Mouse (Mus musculus): ENCODE results near the gene Ccdc171.
A peak's percentile ranks its signal among the peaks of the same experiment; 100 is the strongest.
"Not testable (repeated sequence)": the region's sequence is repeated elsewhere in the genome, so short reads cannot be mapped to it uniquely, and the experiment has no call there.

Ccdc171 gene

DNA sequence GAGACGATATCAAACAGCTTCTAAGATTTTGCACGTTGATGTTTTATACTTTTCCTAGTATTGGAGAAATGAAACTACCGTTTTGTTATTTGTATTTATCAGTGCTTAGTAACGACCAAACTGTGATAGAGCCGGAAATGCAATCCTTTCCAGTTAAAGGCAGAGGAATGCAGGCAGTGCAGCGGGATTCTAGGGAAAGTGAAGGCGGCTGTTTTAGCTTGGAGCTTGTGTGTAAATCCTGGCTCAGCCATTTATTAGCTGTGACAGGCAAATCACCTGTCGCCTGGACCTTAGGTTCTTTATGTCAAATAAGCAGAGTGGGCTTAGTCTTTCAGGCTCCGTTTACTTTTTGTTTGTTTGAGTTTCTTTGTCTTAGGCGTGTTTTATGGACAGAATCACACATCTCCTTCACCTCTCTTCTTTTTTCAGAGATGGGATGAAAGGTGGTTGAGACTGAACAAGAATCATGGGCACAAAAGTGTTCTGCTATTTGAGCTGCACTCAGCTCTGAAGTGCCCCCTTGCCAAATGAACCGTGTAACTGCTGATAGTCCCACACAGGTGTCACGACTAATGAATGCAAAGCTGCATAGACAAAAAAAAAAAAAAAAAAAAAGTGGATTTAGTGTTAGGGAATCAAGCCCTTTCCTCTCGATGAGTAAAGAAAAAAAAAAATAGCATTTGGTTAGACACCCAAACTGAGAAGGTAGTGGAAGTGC, 1.1 kb downstream of the Ccdc171 start:
- DNase-seq: peak in 1 of 2 experiments; percentile 15

DNA sequence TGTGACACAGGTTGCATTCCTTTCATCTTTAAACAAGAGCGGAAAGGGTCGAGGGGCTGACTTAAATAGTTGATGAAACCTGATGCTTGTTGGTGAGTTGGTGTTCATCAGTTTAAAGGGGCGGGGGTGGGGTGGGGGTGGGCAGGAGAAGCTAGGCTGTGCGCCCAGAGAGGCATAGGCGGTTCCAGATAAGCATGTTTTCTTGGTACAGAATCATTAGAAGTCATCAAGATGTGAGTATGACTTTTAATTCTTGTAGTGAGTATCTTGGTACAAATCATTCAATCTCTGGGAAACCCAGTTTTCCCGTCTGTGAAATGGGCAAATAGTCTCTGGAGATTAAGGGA, 1.6 kb downstream of the Ccdc171 start:
- DNase-seq: no peak

DNA sequence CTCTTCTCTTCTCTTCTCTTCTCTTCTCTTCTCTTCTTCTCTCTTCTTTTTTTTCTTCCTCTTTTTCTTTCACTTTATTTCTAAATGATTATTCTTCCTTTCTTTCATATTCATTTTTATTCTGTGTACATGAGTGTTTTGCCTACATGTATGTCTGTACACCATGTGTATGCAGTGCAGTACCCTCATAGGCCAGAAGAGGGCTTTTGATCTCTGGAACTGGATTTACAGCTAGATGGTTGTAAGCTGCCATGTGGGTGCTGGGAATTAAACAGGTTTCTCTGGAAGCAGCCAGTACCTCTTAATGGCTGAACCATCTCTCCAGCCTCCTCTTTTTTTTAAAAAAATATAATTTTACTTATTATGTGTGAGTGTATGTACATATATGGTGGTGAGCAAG, 2.6 kb downstream of the Ccdc171 start:
- DNase-seq: peak in 1 of 2 experiments; percentile 61

DNA sequence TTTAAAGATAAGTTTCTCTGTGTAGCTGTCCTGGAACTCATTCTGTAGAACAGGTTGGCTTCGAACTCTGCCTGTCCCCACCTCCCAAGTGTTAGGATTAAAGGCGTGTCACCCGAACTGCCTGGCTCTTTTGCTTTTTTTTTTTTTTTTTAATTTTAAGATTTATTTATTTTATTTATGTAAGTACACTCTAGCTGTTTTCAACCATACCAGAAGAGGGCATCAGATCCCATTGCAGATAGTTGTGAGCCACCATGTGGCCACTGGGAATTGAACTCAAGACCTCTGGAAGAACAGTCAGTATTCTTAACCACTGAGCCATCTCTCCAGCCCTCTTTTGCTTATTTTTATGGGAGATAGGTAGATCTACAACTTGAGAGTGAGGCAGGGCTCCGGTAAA, 4.7 kb downstream of the Ccdc171 start:
- not testable (repeated sequence) for DNase-seq

DNA sequence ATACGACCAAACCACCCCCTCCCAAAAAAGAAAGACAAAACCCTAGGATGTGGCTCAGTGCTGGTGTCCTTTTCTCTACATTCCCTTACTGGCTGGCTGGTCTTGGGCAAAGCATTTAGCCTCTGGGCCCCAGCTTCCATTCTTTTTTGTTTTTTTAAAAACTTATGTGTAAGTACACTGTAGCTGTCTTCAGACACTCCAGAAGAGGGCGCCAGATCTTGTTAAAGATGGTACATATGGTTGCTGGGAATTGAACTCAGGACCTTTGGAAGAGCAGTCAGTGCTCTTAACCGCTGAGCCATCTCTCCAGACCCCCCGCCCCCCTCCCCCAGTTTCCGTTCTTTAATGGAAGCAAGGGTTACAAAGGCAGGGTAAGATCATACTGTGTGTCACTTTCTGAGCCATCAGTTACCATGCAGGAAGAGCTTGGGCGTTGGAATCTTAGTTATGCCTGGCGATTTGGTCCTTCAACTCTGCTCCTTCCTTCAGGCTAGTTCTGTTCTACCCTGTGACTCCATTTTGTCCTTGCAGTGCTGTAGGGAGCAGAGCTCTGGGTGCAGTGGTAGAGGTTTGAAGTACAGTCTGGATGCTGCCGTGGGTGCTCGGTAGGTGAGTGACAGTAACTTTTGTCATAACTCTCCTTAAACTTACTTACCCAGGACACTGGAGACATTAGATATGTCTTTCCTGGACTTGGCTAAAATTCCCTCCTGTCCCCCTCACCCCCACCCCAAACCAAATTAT, 8.0 kb downstream of the Ccdc171 start:
- DNase-seq: no peak

DNA sequence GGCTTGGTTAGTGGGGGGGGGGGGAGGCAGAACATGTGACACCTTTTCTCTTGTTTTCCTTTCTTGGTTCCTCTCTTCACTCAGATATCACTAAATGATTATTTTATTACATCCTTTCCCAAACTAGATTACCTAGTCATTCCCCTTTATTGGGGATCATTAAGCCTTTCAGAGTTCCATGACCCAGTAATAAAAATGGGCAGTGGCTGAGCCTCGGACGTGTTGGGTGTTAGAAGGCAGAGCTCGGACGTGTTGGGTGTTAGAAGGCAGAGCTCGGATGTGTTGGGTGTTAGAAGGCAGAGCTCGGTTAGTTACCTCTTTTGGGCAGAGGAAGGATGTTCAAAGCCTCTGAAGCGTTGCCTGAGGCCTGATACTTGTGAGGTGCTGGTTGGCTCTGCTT, 8.7 kb downstream of the Ccdc171 start:
- no peak for DNase-seq

DNA sequence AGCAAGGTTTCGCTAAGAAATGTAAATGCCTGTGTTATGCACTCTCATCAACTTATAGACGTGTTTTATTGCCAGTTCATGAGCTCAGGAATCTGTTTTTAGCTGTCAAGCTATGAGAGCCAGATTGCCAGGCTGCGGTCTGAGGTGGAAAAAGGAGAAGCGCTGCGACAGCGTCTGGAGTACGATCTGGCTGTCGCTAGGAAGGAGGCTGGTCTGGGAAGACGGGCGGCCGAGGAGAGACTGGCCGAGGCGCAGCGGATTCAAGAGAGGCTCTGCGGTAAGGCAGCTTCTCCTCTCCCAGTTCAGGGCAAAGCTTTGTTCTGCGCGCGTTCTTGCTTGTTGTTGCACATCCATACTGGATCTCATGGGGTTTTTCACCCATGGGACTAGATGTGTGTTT, 24.2 kb downstream of the Ccdc171 start:
- no peak for DNase-seq

DNA sequence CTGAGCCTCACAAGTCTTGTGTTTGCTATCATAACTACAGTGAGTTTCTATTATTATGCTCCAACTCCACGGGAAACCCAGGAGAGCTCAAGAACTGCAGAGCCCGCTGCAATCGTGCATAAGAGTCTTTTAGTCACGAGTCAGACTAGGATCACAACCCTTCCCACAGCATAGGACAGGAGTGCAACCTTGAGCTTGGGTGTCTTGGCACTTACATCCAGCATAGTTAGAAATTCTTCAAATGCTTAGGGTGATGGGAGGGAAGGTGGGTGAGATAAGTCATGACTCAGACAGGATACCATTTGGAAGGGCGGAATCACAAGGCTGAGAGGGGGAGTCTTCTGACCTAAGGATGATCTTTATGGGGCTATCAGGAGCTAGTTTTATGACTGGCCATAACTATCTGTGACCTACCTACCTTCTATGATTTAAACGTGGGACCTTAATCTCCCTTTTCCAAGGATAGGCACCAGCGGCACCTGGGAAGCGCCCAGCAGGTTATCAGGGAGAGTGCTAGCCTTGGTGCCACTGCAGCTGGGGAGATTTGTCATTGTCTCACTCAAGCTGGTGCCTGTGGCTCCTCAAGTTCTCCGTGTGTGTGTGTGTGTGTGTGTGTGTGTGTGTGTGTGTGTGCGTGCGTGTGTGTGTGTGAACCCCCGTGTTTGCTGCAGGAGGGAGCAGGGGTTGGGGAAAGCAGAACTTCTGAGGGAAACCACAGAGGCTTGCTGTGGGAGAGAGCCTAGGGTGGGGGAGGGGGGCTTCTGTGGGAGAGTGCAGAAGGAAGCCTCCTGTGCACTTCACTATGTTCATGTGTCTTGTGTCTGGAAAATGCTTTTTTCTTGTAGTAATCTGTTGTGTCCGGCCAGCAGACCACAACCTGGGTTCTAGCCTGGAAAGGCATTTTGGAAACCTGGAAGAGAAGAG, 42.1 kb downstream of the Ccdc171 start:
- no peak for DNase-seq

DNA sequence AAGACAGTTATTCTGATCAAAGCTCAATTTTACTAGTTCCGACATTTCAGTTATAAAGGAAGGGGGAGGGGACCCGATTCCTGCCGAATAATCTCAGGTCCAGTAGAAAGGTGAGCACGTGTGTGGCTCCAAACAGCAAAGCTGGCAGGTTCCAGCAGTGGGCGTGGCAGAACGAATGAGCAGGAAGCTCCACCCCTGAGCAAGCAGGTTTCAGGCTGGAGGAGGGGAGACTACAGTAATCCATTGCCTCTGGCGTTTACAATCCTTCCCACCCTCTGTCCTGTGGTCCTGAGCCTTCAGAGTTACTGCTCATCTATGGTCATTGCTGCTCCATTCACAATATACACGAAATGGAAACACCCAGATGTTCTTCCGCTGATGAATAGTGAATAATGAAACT, 42.8 kb downstream of the Ccdc171 start:
- DNase-seq: peak; percentile 78 to 79

DNA sequence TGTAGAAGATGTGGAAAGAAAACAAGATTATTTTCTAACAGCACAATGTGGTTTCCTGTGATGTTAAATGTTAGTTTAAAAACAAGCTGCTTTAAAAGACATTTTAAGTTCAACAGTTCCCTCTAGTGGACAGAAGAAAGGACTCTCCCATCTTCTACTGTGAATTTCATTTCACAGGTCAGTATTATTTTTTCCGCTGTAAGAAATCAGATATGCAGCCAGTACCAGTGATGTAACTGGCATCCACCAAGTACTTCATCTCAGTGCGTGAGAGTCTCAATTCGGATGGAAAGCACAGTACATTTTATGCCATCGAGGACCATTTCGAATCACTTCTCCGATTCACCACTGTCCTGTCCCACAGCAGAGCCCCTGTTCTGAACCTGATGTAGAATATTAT, 45.2 kb downstream of the Ccdc171 start:
- no peak for DNase-seq

DNA sequence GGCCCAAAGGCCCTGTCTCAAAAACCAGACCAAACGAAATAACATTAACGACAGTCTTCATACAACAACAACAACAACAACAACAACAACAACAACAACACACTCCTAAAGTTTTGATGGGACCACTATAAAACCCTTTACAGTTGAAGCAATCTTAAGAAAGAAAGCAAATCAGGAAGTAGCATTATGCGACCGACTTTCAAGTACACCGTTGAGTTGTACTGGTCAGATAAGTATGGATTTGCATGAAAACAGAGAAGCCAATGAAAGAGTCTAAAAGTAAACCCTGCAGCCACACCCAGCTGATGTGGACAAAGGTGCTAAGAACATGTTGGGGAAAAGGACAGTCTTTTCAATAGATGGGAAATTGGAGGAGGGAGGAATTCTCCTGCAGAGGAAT, 45.7 kb downstream of the Ccdc171 start:
- no peak for DNase-seq

DNA sequence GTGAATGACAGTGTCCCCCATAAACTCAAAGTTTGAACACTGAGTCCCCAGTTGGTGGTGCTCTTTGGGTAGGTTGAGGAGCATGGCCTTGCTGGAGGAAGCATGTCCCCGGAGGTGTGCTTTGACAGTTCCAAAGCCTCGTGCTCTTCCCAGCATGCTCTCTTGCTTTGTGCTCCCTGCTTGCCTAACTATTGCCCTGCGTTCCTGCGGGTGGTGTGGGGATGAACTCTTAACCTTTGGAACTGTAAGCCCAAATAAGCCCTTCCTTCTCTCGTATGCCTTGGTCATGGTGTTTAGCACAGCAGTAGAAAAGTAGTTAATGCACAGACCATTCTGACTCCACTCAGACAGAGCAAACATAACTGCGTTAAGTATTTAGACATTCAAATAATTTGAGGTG, 47.2 kb downstream of the Ccdc171 start:
- no peak for DNase-seq

DNA sequence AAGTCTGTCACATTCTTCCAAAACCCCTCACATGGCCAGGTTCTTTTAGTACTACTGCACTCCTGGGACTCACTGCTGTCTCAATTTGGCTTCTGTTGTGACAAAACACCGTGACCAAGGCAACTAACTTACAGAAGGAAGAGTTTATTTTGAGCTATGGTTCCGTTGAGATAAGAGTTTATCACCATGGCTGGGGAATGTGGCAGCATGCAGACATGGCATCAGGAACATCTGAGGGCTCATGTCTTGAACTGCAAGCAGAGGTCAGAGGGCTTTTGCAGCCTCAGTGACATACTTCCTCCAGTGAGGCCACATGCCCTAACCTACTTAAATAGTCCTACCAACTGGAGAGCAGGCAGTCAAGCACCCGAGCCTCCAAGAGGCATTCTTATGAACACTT, 51.0 kb downstream of the Ccdc171 start:
- no peak for DNase-seq

DNA sequence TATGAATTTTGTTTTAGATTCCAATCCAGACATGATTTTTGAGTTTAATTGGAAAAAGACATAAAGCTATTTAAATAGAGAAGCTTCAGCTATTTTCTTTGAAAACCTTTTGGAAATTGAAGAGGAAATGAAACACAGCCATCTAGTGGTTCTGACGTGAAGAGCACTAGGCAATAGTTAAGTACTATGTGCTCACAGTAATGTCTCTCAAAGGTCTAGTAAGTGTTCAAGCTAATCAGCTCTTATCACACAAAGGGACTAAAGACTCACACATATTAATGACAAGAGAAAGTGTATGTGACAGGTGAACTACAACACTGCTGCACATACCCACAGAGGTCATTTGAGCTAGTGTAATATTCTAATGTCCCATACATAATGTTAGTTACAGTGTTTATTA, 54.8 kb downstream of the Ccdc171 start:
- no peak for DNase-seq

DNA sequence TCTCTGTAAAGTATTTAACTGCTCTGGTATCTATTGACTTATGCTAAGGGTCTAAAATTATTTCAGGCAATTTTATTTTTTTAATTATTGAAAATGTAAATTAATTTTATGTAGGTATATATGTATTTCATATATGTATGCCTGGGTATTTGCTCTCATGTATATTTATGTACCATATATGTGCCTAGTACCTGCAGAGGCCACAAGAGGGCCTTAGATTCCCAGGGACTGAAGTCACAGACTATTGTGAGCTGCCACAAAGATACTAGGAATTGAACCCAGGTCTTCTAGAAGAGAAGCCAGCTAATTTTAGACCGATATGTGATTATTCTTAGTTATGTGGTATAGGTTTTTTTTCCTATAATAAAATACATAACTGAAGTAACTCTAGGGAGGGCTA, 62.2 kb downstream of the Ccdc171 start:
- DNase-seq: no peak

DNA sequence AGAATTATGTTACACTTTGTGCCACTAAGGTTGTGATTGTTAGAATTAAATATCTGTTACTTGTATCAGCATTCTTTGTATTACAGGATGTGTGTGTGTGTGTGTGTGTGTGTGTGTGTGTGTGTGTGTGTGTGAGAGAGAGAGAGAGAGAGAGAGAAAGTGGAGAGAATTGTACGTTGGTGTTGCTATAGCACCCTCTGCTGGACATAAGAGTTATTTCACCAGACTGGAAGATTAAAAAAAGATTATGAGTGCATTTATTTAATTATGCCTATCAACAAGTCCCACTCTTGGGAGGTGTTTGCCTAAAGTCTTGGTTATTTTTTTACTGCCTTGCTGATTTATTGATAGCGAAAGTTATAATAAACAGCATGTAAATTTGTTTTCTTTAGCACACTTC, 71.1 kb downstream of the Ccdc171 start:
- no peak for DNase-seq

DNA sequence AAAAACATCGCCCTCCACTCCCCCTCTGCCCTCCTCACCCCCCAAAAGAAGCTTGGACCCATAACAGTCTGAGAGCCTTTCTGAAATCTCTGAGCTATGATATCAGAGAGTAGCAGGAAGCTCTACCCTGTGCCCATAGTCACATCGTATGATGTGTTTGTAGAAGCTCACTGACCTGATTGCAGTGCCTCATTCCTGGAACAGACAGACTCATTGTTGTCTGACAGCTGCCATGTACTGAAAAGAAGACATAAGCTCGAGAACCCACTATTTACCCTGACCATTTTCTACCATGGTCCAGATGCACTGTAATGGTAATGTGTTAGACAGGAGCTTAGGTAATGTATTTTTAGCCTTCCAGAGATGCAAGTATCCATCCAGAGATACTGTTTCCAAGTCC, 85.8 kb downstream of the Ccdc171 start:
- DNase-seq: no peak

DNA sequence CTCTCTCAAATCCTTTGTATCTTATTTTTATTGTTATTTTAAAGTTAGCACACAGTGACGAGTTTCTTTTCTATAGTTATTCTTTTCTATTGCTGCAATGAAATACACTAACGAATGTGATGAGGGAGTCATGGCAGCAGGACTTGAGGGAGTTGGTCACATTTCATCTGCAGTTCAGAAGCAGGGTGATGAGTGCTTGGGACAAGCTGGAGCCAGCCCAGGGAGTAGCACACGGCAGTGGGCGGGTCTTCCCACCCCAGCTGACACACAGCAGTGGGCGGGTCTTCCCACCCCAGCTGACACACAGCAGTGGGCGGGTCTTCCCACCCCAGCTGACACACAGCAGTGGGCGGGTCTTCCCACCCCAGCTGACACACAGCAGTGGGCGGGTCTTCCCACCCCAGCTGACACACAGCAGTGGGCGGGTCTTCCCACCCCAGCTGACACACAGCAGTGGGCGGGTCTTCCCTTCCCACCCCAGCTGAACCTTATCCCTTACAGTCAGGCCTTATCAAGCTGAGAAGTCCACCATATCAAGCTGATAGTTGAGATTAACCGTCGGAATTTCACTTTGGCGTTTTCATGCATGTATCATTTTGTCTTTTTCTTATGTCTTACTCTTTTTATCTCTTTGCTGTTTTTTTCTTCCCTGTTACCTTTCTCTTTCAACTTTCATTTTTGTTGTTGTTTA, 97.8 kb downstream of the Ccdc171 start:
- not testable (repeated sequence) for DNase-seq

DNA sequence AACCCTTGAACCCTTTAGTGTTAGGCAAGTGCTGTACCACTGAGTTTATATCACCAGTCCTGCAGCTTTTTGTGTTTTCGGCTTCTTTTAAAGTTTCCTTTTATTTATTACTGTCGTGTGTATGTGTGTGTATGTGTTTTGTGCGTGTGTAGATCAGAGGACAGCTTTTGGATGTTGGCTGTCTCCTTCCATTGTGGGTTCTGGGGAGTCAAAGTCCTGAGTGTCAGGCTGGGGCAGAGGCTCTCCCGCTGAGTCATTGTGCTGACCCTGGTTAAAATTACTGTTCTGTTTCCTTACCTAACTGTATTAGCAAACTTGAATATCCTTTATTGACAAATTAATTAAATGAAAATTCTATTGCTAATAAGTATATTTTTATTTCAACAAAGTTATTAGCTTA, 98.4 kb downstream of the Ccdc171 start:
- no peak for DNase-seq

DNA sequence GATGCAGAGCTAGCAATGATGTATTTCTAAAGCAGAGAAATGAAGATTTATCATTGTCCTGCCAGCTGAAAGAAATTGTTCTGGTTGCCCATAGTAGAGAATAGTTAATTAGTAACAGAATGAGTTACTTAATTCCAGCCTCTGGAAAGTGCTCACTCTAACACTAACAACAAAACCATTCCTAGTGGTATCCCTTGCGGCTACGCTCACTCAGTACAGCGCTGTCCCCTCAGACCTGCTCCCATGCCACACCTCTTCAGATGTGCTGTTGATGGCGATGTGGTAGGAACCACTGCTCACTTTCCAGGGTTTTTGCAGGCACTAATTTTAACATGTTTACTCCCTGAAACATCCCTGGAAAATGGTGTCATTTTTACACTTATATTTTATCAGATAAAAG, 126.1 kb downstream of the Ccdc171 start:
- peak in 1 of 2 experiments; percentile 6 for DNase-seq

DNA sequence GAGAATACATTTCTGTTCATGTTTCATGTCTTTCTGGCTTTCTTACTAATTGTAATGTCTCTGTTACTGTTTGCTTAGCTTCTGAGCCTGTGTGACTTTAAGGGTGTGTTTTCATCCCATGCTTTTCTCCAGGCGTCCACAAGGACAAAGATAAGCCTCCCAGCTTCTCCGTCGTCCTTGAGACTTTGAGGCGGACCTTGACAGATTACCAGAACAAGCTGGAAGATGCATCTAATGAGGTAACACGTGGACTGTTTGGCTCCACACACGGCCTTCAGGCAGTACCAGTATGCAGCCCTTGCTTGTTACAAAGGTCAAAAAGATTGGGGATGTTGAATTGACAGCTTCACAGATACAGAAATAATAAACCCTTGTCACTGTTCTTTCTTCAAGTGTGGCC, 130.1 kb downstream of the Ccdc171 start:
- peak; percentile 16 to 36 for DNase-seq

DNA sequence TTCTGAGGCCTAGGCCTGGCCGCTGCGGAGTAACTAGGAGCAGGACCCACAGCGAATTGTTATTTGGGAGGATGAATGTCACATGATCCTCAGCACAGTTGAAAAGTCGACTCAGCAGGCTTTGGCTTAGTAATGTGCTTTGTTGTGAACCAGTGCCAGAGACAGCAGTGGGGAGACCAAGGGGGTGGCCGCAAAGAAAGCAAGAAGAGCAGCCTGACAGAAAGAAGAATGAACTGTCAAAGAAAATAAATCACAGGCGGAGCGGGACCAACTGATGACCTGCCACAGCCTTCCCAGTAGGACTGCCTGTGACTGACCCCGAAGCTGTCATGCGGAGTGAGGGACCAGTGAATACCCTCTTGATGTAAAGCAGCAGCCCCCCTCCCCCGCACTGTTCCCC, 131.2 kb downstream of the Ccdc171 start:
- peak; percentile 41 to 47 for DNase-seq

DNA sequence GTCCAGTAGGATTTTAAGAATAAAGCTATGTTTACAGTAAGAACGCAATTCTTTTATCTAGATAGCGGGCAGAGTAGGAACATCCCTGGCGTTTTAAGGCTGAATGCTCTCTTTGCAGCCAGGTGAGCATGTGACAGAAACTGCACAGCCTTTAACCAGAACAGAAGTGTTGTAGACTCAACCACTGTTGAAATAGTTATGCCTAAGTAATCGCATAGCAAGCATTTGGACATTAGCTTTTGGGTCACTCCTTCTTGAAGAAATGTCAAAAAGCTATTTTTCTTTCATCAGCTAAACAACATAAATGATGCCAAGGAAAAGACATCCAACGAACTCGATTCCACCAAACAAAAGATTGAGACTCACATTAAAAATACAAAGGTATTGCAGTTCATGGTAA, 131.7 kb downstream of the Ccdc171 start:
- DNase-seq: no peak

Data from kidney, postnatal 25 days (tissue).